Mouse (Mus musculus) liver, postnatal 0 days (tissue): ENCODE measurements around the gene Rtbdn.

Experiments
- CTCF ChIP-seq: sonication (generic); IDR thresholded peaks from 2 replicates; pipeline ENCODE4 v1.5.1; 2016; ENCODE audit warnings: antibody characterized with exemption, low read depth
- EP300 ChIP-seq: IDR thresholded peaks from 2 replicates; pipeline ENCODE4 v1.6.1; 2016; ENCODE audit warnings: antibody characterized with exemption, low read depth, mild to moderate bottlenecking

DNA sequence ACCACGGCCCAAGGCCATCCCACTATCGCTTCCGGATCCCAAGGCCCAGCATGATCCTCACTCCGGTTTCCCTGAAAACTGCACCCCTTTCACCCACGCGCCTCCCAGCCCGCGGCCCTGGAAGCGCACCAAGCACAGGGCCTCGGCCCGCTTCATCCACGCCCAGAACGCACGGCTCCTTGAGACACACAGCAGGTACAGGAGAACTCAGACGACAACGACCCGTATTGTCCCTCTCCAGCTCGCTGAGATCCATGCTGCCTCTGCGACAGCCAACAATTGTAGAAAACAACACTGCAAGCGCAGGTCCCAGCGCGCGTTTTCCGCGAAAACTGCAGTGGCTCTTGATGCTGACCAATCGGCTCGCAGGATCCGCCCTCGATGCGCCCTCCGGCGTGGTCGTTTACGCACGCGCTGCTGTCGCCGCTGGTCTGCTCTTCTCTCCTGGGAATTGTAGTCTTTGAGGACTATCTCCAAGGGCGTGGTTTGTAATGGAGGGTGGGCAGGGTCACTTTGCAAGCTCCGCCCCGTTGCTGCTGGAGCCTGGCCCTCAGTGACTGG lies 19.0 kb downstream of the Rtbdn start:
- TF ChIP-seq CTCF (no peak), EP300 (no peak; the same call in 1 of the 2 replicates)
